Mouse (Mus musculus): ENCODE data around the gene Hist1h2ah. TPM values are rescaled to one million over a fixed set of nuclear protein-coding genes. Genes with fewer than 3 reads are reported as not detected.

Hist1h2ah gene
- total and polyA plus RNA-seq, 2 experiments from 2014 or later: 6.9 to 62.6 TPM

DNA sequence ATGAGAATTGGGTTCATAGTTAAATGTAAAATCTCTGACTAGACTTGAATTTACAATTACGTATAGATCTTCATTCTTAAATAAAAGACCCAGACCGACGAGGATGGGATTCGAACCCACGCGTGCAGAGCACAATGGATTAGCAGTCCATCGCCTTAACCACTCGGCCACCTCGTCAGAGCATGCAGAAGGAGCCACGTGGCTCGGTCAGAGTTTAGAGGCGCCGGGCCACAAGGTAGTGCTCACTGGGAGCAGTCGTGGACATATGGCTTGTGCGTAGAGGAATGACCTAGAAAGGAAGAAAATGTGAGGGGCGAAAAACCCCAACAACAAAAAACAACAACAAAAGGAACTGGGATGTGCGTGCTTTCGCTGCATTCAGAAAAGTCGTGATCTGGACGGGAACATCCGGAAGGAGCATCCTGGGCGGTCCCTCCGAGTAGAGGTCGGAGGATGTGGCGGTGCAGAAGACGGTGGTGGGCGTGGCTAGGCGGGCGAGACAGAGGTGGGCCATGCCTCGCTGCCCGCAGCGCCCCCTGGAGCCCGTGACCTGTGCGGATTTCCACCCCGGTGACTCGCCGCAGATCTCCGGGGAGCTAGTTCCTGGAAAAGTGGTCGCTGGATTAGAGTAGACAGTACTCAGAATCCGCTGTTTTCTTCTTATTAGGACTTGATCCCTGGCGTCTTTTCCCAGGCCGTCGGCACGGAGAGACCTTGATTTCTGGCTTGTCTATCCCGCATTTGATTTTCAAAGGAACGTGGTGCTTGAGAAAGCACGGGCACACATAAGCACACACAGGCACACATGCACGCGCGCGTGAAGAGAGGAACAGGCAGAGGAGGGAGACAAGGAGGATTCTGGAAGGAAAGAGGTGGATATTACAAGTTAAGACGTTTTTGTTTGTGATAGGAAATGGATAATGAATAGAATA, 15.5 kb upstream of the Hist1h2ah start:
- ATAC-seq (ENCODE audit: low FRiP score) (peak; percentile 96), DNase-seq (ENCODE audit: low spot score) (peak; percentile 91)
- WGBS: under 1% methylated on average over 52 of the region's 52 CpGs

DNA sequence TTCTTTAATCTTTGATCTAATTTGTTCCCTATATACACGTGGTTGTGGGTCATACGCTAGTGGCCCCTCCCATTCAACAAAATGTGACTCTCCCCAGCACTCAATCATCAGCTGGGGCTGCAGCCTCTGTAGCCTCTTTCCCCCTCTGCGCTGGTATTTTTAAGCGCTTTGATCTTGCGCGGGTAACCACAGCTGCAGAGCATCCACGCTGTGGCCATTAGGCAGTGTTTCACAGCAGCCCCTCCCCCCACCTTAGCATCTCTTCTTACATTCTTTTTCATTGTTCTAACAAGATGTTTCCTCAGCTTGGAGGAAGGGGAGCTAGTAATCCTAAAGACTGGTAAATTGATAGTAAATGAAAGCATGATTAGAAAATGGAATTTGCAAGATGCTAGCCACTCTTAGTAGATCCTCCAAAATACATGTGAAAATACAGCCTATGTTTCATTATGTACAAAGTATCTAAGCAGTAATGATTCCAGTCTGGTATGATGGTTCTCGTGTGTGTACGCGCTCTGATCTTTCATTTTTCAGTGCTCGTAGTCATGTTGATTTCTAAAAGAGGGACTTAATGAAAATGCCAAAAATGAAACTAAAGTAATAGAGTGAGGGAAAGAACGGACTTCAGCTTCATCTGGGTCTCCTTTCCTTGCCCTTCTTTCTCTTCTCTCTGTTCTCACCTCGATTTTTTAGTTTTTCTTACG, 14.5 kb upstream of the Hist1h2ah start:
- H3K4me2 ChIP-seq (ENCODE audit: low read depth, low read length, poor library complexity, severe bottlenecking): peak overlapping the region; percentile 60
- peak overlapping the region; percentile 55 for H3K4me3 ChIP-seq (ENCODE audit: low read depth, low read length)
- H3K9me3 ChIP-seq (ENCODE audit: low read length): no peaks in the 10 kb centered on the region
- peak overlapping the region; percentile 54 for H3K9ac ChIP-seq (replicated peaks; ENCODE audit: low read length, poor library complexity, severe bottlenecking)
- no peaks in the 10 kb centered on the region for H3K4me1 ChIP-seq (ENCODE audit: insufficient read depth, low read length)
- H3K27ac ChIP-seq (ENCODE audit: low read depth, low read length): peak overlapping the region; percentile 86
- 2% methylated on average over 14 of the region's 14 CpGs for WGBS
- no peaks in the 10 kb centered on the region for H3K27me3 ChIP-seq (ENCODE audit: insufficient read depth, low read length)
- DNase-seq (ENCODE audit: low spot score) (peak; percentile 74), ATAC-seq (ENCODE audit: low FRiP score) (peak; percentile 41)
- no peaks in the 10 kb centered on the region for H3K36me3 ChIP-seq (ENCODE audit: insufficient read depth, low read length)
- TF ChIP-seq CTCF (IDR thresholded peaks at IDR 0.05): no peak

More for the DNA sequence above, 15.5 kb upstream of the Hist1h2ah start:
- Histone ChIP-seq H3K9me3 (ENCODE audit: low read length) (no peaks in the 10 kb centered on the region), H3K4me1 (ENCODE audit: insufficient read depth, low read length) (no peaks in the 10 kb centered on the region), H3K27me3 (ENCODE audit: insufficient read depth, low read length) (no peaks in the 10 kb centered on the region), H3K9ac (replicated peaks; ENCODE audit: low read length, poor library complexity, severe bottlenecking) (peak overlapping the region; percentile 69), H3K36me3 (ENCODE audit: insufficient read depth, low read length) (no peaks in the 10 kb centered on the region), H3K4me2 (ENCODE audit: low read depth, low read length, poor library complexity, severe bottlenecking) (peak overlapping the region; percentile 60), H3K4me3 (ENCODE audit: low read depth, low read length) (peak overlapping the region; percentile 55), H3K27ac (ENCODE audit: low read depth, low read length) (peak overlapping the region; percentile 86)
- TF ChIP-seq CTCF (IDR thresholded peaks at IDR 0.05): peak; percentile 81

DNA sequence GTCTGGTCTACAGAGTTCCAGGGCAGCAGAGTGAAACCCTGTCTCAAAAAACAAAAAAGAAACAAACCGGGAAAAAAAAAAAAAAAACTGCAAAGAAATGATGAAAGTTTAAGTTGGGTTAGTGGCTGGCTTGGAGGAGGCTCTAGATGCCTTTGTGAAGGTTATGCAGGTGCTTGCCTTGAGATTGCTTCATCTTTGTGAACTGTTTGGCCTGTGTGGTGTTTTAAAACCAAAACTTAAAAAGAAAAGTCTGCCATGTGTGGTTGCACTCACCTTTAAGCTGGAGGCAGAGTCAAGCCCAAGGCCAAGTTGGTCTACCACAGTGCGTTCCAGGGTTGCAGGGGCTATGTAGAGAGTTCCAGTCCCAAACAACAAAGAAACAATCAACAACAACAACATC, 13.7 kb upstream of the Hist1h2ah start:
- Histone ChIP-seq H3K27ac (ENCODE audit: low read depth, low read length) (no peak overlapping the region), H3K4me2 (ENCODE audit: low read depth, low read length, poor library complexity, severe bottlenecking) (no peak overlapping the region), H3K4me1 (ENCODE audit: insufficient read depth, low read length) (no peaks in the 10 kb centered on the region), H3K9ac (replicated peaks; ENCODE audit: low read length, poor library complexity, severe bottlenecking) (no peak overlapping the region), H3K9me3 (ENCODE audit: low read length) (no peaks in the 10 kb centered on the region), H3K27me3 (ENCODE audit: insufficient read depth, low read length) (no peaks in the 10 kb centered on the region), H3K36me3 (ENCODE audit: insufficient read depth, low read length) (no peaks in the 10 kb centered on the region), H3K4me3 (ENCODE audit: low read depth, low read length) (no peak overlapping the region)
- 86% methylated on average over 2 of the region's 2 CpGs for WGBS
- no peak for TF ChIP-seq CTCF (IDR thresholded peaks at IDR 0.05)
- DNase-seq (ENCODE audit: low spot score) (no peak), ATAC-seq (ENCODE audit: low FRiP score) (no peak)

GRCm38 (mm10) chr13:22045311-22045710, 9.9 kb upstream of the Hist1h2ah start:
- Histone ChIP-seq H3K9ac (replicated peaks; ENCODE audit: low read length, poor library complexity, severe bottlenecking) (no peak overlapping the region), H3K4me2 (ENCODE audit: low read depth, low read length, poor library complexity, severe bottlenecking) (no peak overlapping the region), H3K4me1 (ENCODE audit: insufficient read depth, low read length) (peaks cover 6% of the 10 kb centered on the region; the same call in 1 of the 2 replicates), H3K36me3 (ENCODE audit: insufficient read depth, low read length) (no peaks in the 10 kb centered on the region), H3K27me3 (ENCODE audit: insufficient read depth, low read length) (no peaks in the 10 kb centered on the region), H3K4me3 (ENCODE audit: low read depth, low read length) (no peak overlapping the region), H3K27ac (ENCODE audit: low read depth, low read length) (no peak overlapping the region), H3K9me3 (ENCODE audit: low read length) (no peaks in the 10 kb centered on the region)
- DNase-seq (ENCODE audit: low spot score) (no peak), ATAC-seq (ENCODE audit: low FRiP score) (no peak)
- WGBS: 63% methylated on average over 2 of the region's 2 CpGs
- TF ChIP-seq CTCF (IDR thresholded peaks at IDR 0.05): no peak

DNA sequence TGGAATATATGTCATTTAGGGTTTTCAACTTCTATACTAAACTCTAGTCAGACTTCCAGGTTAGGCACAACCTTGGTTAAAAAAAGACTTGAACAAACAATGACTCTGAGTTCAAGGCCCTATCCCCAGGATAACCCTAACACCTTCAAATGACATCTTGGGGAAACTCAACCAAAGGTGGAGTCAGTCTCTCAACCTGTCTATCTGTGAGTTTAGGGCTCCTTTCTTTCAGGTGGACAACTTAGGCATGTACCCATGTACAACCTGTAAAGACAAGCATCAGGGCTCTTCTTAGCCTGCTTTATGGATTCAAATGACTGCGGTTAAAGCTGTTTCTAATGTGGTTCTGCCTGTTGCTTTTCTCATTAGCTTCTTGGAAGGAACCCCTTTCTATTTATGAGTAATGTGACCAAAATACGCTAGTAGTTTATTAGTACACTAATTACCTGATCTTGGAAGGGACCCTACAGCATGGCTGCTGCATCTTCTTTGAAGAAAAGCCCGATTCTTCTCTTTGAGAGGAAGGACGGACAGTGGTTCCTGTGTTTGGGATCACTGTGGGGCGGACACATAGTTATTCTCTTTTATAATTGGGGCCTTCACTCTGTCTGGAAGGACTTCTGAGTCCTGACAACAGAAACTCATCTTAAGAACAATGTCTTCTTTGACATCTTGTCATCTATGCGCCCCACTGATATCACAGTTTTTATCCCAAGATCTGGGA, 9.2 kb upstream of the Hist1h2ah start:
- Histone ChIP-seq H3K36me3 (ENCODE audit: insufficient read depth, low read length) (no peaks in the 10 kb centered on the region), H3K4me2 (ENCODE audit: low read depth, low read length, poor library complexity, severe bottlenecking) (no peak overlapping the region), H3K27me3 (ENCODE audit: insufficient read depth, low read length) (no peaks in the 10 kb centered on the region), H3K4me3 (ENCODE audit: low read depth, low read length) (no peak overlapping the region), H3K9ac (replicated peaks; ENCODE audit: low read length, poor library complexity, severe bottlenecking) (no peak overlapping the region), H3K9me3 (ENCODE audit: low read length) (no peaks in the 10 kb centered on the region), H3K4me1 (ENCODE audit: insufficient read depth, low read length) (peaks cover 7% of the 10 kb centered on the region; the same call in 1 of the 2 replicates), H3K27ac (ENCODE audit: low read depth, low read length) (no peak overlapping the region)
- no peak for TF ChIP-seq CTCF (IDR thresholded peaks at IDR 0.05)
- ATAC-seq (ENCODE audit: low FRiP score) (no peak), DNase-seq (ENCODE audit: low spot score) (no peak)
- WGBS: 91% methylated on average over 6 of the region's 6 CpGs

All from midbrain, postnatal 0 days (tissue).